Mouse (Mus musculus) lung, adult 2 months (tissue): Measurements from ENCODE around the gene Zswim4.

Experiments used
- CTCF ChIP-seq: fragments of 200-500 bp; IDR thresholded peaks from 2 replicates; pipeline ENCODE4 v1.5.1; 2011; ENCODE audit warnings: mild to moderate bottlenecking, low read length, control low read depth; ENCODE audit not compliant: insufficient read depth
- POLR2A ChIP-seq: fragments of 200-500 bp; IDR thresholded peaks from 2 replicates; pipeline ENCODE4 v1.6.1; 2011; ENCODE audit warnings: low read depth, mild to moderate bottlenecking, control low read depth, low read length, borderline replicate concordance; ENCODE audit errors: extremely low read depth

- TF ChIP-seq POLR2A (no peak), CTCF (no peak)
Measured at GRCm38 (mm10) chr8:84185117-84185516, 51.7 kb downstream of the Zswim4 start, which contains the start of gene Nanos3.
